Comparison of ENCODE assay signal across 18 mouse cellular contexts in genomic region chr4:77586222-77586621, GRCm38 (mm10).
"Had no signal": no experiment of that assay in that cellular context is flagged by ENCODE, and none has a peak within 500 bp of the region (broad histone marks: within the 10 kb centered on the region; RNA-seq: fewer than 3 reads in every experiment).

No protein-coding gene starts in this region.

- ATAC-seq: lung, postnatal 0 days; midbrain, embryonic 16.5 days had no signal

- H3K27ac ChIP-seq: lung, embryonic 15.5 days; midbrain, embryonic 10.5 days; midbrain, embryonic 12.5 days; neural tube, embryonic 13.5 days; neural tube, embryonic 15.5 days had no signal

- H3K9me3 ChIP-seq: lung, embryonic 15.5 days; midbrain, embryonic 10.5 days; midbrain, embryonic 12.5 days; neural tube, embryonic 15.5 days had no signal

- H3K9ac ChIP-seq: lung, embryonic 15.5 days; midbrain, embryonic 12.5 days; neural tube, embryonic 13.5 days; neural tube, embryonic 15.5 days had no signal

- H3K36me3 ChIP-seq: lung, embryonic 15.5 days; midbrain, embryonic 10.5 days; midbrain, embryonic 12.5 days; neural tube, embryonic 13.5 days; neural tube, embryonic 15.5 days had no signal

- H3K27me3 ChIP-seq: lung, embryonic 15.5 days; midbrain, embryonic 12.5 days; neural tube, embryonic 13.5 days; neural tube, embryonic 15.5 days had no signal

- H3K4me3 ChIP-seq: lung, embryonic 15.5 days; midbrain, embryonic 10.5 days; midbrain, embryonic 12.5 days; myocyte; neural tube, embryonic 13.5 days; neural tube, embryonic 15.5 days had no signal

- DNase-seq: lung, adult 2 months; lung, postnatal 14 days; lung, postnatal 4 days; midbrain, embryonic 14.5 days; retina, postnatal 1 day; right cerebral cortex, postnatal 25 days; spleen, adult 18-20 months; thymus, adult 2 months; thymus, postnatal 25 days; thymus, postnatal 4 days had no signal

- H3K4me2 ChIP-seq: lung, embryonic 15.5 days; midbrain, embryonic 12.5 days; neural tube, embryonic 13.5 days; neural tube, embryonic 15.5 days had no signal

- H3K4me1 ChIP-seq: lung, embryonic 15.5 days; midbrain, embryonic 10.5 days; midbrain, embryonic 12.5 days; neural tube, embryonic 13.5 days; neural tube, embryonic 15.5 days had no signal
